Mouse (Mus musculus) MEL-GATA-1-ER (cell line): ENCODE measurements around the gene Cyp3a25.
"Not testable (repeated sequence)": the region's sequence is repeated elsewhere in the genome, so short reads cannot be mapped to it uniquely, and the experiment has no call there.

Experiments used
- DNase-seq: peaks from one replicate; pipeline ENCODE4 v3.0.0-alpha.2; 2012; ENCODE audit warnings: low read depth; ENCODE audit errors: extremely low read depth

Gene Cyp3a25

GRCm38 (mm10) chr5:146009509-146009908, at the start of gene Cyp3a25:
Gene Cyp3a25 (minus strand): TSS chr5:146009618.
- DNase-seq = not testable (repeated sequence)

- no peak for DNase-seq
Observed at GRCm38 (mm10) chr5:146021136-146021535, 11.7 kb upstream of the Cyp3a25 start.

GRCm38 (mm10) chr5:146018275-146018674, 8.9 kb upstream of the Cyp3a25 start:
- DNase-seq = no peak

GRCm38 (mm10) chr5:146011251-146011650, 1.8 kb upstream of the Cyp3a25 start:
- DNase-seq = no peak

GRCm38 (mm10) chr5:145967080-145967479, 42.3 kb downstream of the Cyp3a25 start:
- DNase-seq = no peak
